Mouse (Mus musculus) retina, embryonic 14.5 days (tissue): ENCODE measurements around the gene Wbp4.
"Not testable (repeated sequence)": the region's sequence is repeated elsewhere in the genome, so short reads cannot be mapped to it uniquely, and the experiment has no call there.

Experiments
- DNase-seq: peaks from one replicate; pipeline ENCODE4 v3.0.0-alpha.2; 2015; ENCODE audit warnings: low spot score

The Wbp4 gene

GRCm38 (mm10) chr14:79451681-79452590 lies 29.4 kb downstream of the Wbp4 start, which contains the start of gene Kbtbd6:
Kbtbd6 (plus strand) TSS chr14:79451835.
- peak; percentile 94 for DNase-seq

GRCm38 (mm10) chr14:79445055-79445620 lies 36.2 kb downstream of the Wbp4 start:
- peak; percentile 75 for DNase-seq

GRCm38 (mm10) chr14:79444601-79445000 lies 36.7 kb downstream of the Wbp4 start:
- no peak for DNase-seq

GRCm38 (mm10) chr14:79441441-79441840 lies 39.9 kb downstream of the Wbp4 start:
- no peak for DNase-seq

GRCm38 (mm10) chr14:79440655-79441054 lies 40.7 kb downstream of the Wbp4 start:
- no peak for DNase-seq

- no peak for DNase-seq
Observed at GRCm38 (mm10) chr14:79434068-79434467, 47.3 kb downstream of the Wbp4 start.

- DNase-seq = not testable (repeated sequence)
Observed at GRCm38 (mm10) chr14:79426730-79427365, 54.5 kb downstream of the Wbp4 start.

- DNase-seq = peak; percentile 95
Observed at GRCm38 (mm10) chr14:79425979-79426729, 55.2 kb downstream of the Wbp4 start, which contains the start of gene Kbtbd7. Kbtbd7 (plus strand) TSS chr14:79426511.

- peak; percentile 71 for DNase-seq
Observed at GRCm38 (mm10) chr14:79420083-79420685, 61.1 kb downstream of the Wbp4 start.

- no peak for DNase-seq
Observed at GRCm38 (mm10) chr14:79413121-79413520, 68.2 kb downstream of the Wbp4 start.

GRCm38 (mm10) chr14:79410662-79411061 lies 70.7 kb downstream of the Wbp4 start:
- no peak for DNase-seq
